Mouse (Mus musculus) embryonic fibroblast, embryonic 13.5 days (primary cell): ENCODE results near the gene Lamp5.

ENCODE experiments used
- CTCF ChIP-seq: IDR thresholded peaks from 2 replicates; pipeline ENCODE4 v1.5.1; 2011; ENCODE audit warnings: mild to moderate bottlenecking, control low read depth, low read length, moderate library complexity, borderline replicate concordance; ENCODE audit not compliant: insufficient read depth
- POLR2A ChIP-seq: IDR thresholded peaks from 2 replicates; pipeline ENCODE4 v1.6.1; 2011; ENCODE audit warnings: low read depth, mild to moderate bottlenecking, control low read depth, low read length, moderate library complexity

GRCm38 (mm10) chr2:136097143-136097542, 45.1 kb downstream of the Lamp5 start:
- TF ChIP-seq CTCF: no peak
- no peak for TF ChIP-seq POLR2A
